Mouse (Mus musculus) lung, adult 2 months (tissue): Measurements from ENCODE around the gene Chrdl1.

Experiments used
- CTCF ChIP-seq: fragments of 200-500 bp; IDR thresholded peaks from 2 replicates; pipeline ENCODE4 v1.5.1; 2011; ENCODE audit warnings: mild to moderate bottlenecking, low read length, control low read depth; ENCODE audit not compliant: insufficient read depth
- POLR2A ChIP-seq: fragments of 200-500 bp; IDR thresholded peaks from 2 replicates; pipeline ENCODE4 v1.6.1; 2011; ENCODE audit warnings: low read depth, mild to moderate bottlenecking, control low read depth, low read length, borderline replicate concordance; ENCODE audit errors: extremely low read depth

DNA sequence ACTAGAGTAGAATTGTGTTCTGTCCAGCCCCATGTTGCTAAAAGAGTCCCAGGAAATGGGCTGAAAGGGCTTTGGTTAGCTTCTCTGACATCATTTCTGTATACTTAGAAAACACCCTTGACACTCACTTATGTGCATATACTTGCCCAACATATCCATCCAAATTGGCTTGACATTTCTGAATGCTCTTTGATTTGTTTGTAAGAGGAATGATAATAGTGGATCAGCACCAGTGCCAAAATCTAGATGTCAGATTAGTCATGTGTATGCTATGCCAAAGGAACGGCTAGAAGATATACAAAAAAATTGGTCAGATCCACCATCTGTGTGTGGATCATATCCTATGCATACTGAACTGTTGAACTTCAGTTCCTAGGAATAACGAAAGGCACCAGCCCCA, 99.3 kb downstream of the Chrdl1 start:
- TF ChIP-seq CTCF (no peak), POLR2A (no peak)
